Mouse (Mus musculus) midbrain, embryonic 12.5 days (tissue): Measurements from ENCODE around the gene Mrpl58. TPM values are rescaled to one million over a fixed set of nuclear protein-coding genes. Genes with fewer than 3 reads are reported as not detected.
A peak's percentile ranks its signal among the peaks of the same experiment; 100 is the strongest.

ENCODE experiments used
- ATAC-seq: fragments of 200-750 bp; cut with Nextera tagmentation; 2 replicates; pipeline ENCODE4 v1.8.0; 2017; ENCODE audit warnings: low read depth, moderate TSS enrichment, moderate library complexity; ENCODE audit not compliant: low FRiP score
- H3K27ac ChIP-seq: fragments of 300-500 bp; sonication (generic); replicated peaks from 2 replicates; pipeline ENCODE4 v1.5.1; 2016; ENCODE audit warnings: mild to moderate bottlenecking
- H3K27me3 ChIP-seq: fragments of 300-500 bp; sonication (generic); 2 replicates; pipeline ENCODE4 v1.6.1; 2016; ENCODE audit warnings: mild to moderate bottlenecking
- H3K36me3 ChIP-seq: fragments of 300-500 bp; sonication (generic); 2 replicates; pipeline ENCODE4 v1.6.1; 2016
- H3K4me1 ChIP-seq: fragments of 300-500 bp; sonication (generic); 2 replicates; pipeline ENCODE4 v1.6.1; 2016
- H3K4me2 ChIP-seq: fragments of 300-500 bp; sonication (generic); replicated peaks from 2 replicates; pipeline ENCODE4 v1.6.1; 2016; ENCODE audit warnings: mild to moderate bottlenecking, moderate library complexity
- H3K4me3 ChIP-seq: fragments of 300-500 bp; sonication (generic); 2 replicates; pipeline ENCODE4 v1.5.1; 2016; ENCODE audit warnings: mild to moderate bottlenecking
- H3K9ac ChIP-seq: fragments of 300-500 bp; sonication (generic); replicated peaks from 2 replicates; pipeline ENCODE4 v1.6.1; 2016; ENCODE audit warnings: mild to moderate bottlenecking, moderate library complexity
- H3K9me3 ChIP-seq: fragments of 300-500 bp; sonication (generic); 2 replicates; pipeline ENCODE4 v1.6.1; 2016; ENCODE audit warnings: mild to moderate bottlenecking
- WGBS: fragments of 180-500 bp; shearing (Covaris S2); methylation state at CpG from one replicate; pipeline ENCODE4 v1.1.7; 2016; 5-methylcytosine and 5-hydroxymethylcytosine counted together
- polyA plus RNA-seq: library from polyadenylated mRNA; unstranded; fragments of >200 nt; fragmentation: Nextera tagmentation; extraction: Ambion mirVana; gene quantifications from 2 replicates; pipeline ENCODE4 v1.2.1, GENCODE M21; 2016

Gene Mrpl58
- polyA plus RNA-seq, 1 experiment from 2014 or later: 234 TPM

DNA sequence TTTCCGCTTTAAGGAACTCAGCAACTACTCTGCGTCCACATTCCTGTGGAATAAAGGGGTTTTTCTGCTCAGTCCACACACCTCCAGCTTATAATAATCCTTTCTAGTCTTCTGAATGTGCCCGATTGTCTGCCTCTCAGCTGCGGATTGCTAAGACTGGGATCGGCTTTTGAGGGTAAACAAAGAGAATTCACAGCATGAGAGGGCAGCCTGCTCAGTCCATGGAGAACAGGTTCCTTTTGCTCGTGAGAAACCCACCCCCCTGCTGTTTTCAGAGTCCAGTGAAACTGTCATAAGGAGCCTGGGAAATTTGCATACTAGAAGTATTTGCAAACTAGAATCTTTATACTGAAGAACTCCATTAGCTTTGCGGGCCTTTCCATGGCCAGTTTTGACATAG lies 6.0 kb downstream of the Mrpl58 start:
- Histone ChIP-seq H3K4me2 (peak overlapping the region; percentile 27), H3K36me3 (peaks cover 38% of the 10 kb centered on the region), H3K9ac (peak overlapping the region; percentile 43; the same call in 1 of the 2 replicates), H3K9me3 (no peaks in the 10 kb centered on the region), H3K27me3 (no peaks in the 10 kb centered on the region), H3K4me1 (peaks cover 69% of the 10 kb centered on the region), H3K27ac (peak overlapping the region; percentile 93), H3K4me3 (0 out of 2 replicates have a peak overlapping the region, but pooled peaks have one; percentile 12)
- WGBS: 16% methylated on average over 7 of the region's 7 CpGs
- ATAC-seq: peak; percentile 74

DNA sequence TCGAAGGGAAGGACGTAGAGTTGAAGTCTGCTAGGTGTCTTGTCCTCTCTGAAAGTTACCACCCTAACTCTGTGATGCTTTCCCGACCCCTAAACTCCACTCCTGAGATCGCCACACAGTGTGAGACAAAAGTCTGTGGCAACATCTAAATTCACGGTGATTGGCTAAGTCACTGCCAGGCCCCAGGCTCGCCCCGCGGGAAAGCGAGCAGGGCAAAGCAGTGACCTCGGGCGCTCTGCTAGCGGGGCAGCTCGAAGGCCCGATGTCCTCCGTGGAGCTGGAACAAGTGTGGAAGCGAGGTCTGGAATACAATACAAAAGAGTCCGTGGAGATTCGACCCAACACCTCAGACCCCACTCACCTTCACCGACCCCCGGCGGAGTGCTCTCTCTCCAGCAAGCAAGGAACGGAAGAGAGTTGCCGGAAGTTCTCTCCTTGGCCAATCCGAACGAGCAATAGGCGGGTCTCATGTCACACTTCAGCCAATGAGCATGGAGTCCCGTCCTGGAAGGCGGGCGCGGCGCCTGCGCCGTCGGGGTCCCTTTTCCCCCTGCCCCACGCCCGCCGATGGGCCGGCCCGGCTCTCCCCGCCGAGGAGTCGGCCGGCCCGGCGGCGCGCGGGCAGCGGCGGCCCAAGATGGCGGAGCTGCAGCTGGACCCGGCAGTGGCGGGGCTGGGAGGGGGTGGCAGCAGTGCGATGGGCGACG lies 16.1 kb downstream of the Mrpl58 start, which contains the start of the genes Atp5h and Kctd2:
Gene Atp5h (minus strand): TSS at position 432 of the 707 bp plus-strand sequence.
Gene Kctd2 (plus strand): TSS at position 598 of the 707 bp plus-strand sequence.
- WGBS: under 1% methylated on average over 40 of the region's 56 CpGs
- Histone ChIP-seq H3K4me2 (peak within 1 kb of the TSS; percentile 98), H3K4me1 (peaks cover 30% of the 10 kb centered on the region), H3K27ac (peak within 1 kb of the TSS; percentile 76), H3K9me3 (no peaks in the 10 kb centered on the region), H3K4me3 (peak within 1 kb of the TSS; percentile 62), H3K36me3 (peaks cover 40% of the 10 kb centered on the region), H3K9ac (peak within 1 kb of the TSS; percentile 87), H3K27me3 (no peaks in the 10 kb centered on the region)
- peak; percentile 98 for ATAC-seq

DNA sequence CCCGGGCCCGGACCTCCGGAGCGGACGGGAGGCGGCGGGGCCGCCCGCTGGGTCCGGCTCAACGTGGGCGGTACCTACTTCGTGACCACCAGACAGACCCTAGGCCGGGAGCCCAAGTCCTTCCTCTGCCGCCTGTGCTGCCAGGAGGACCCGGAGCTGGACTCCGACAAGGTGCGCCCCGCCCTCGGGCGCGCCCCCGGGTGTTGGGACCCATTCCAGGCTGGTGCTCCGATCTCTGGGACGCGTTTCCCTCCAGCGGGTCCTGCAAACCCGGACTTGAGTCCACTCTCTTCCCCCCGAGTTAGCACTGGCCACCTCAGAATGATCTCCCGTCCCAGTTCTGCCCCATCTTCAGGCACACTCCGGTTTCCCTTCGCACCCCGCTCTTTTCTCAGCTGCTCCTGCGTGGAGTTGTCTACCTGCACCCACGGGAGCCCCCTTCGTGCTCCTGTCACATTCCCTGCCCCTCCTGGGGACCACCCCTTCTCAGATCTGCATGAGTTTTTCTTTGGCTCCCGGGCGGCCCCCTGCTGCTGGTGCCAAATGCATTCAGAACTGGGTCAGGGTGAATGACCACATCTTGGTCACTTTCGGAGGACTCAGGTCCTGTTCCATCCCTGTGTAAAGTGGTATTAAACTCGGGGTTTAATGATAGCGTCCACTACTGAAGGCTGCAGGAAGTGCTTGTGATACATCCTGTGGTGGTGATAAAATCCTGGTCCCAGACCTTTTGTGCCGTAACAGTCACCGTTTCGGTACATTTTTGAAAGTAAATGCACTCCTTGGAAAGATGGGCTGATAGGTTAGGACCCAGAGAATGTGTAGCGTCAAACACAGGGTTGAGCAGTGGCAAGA lies 17.0 kb downstream of the Mrpl58 start:
- Histone ChIP-seq H3K27ac (peak overlapping the region; percentile 76), H3K4me3 (peak overlapping the region; percentile 62), H3K4me2 (peak overlapping the region; percentile 98), H3K9me3 (no peaks in the 10 kb centered on the region), H3K4me1 (peaks cover 30% of the 10 kb centered on the region), H3K36me3 (peaks cover 42% of the 10 kb centered on the region), H3K27me3 (no peaks in the 10 kb centered on the region), H3K9ac (peak overlapping the region; percentile 87)
- peak; percentile 1 for ATAC-seq
- 4% methylated on average over 44 of the region's 45 CpGs for WGBS

DNA sequence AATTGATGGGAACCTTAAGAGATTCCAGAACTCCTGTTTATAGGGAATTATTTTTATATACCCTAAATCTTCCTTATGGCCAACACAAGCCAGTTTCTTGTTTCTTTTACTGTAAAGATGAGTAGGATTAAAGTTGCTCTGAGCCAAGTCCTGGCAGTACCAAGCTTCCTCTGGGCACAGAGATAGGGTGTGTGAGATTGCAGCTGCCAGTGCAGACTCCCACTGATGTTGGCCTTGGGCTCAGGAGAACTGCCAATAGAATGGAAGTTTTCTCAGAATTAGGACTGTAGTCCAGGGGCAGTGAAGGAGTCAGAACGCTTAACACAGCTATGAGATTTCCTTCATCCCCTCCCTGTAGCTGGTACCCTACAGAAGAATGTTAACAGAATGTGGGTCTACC lies 17.8 kb downstream of the Mrpl58 start:
- no peak for ATAC-seq
- 72% methylated on average over 1 of the region's 1 CpGs for WGBS

DNA sequence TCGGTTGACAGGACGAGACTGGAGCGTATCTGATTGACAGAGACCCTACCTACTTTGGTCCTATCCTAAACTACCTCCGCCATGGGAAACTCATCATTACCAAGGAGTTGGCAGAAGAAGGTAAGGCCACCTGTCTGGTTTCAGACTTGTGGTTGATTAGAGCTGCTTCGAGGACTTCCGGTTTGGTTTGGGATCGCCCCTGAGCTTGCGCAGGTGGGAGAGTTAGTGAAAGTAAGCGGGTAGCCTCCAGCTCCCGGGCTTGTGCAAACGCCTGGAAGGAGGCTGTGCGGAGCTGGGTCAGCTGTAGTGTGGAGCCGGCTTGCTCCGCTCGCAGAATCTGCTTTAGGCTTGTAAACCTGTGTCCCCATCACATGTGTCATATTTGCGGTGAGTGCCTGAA lies 18.4 kb downstream of the Mrpl58 start:
- no peak for ATAC-seq
- peaks cover 38% of the 10 kb centered on the region for H3K36me3 ChIP-seq
- WGBS: 88% methylated on average over 16 of the region's 16 CpGs
- H3K27ac ChIP-seq: no peak overlapping the region
- no peaks in the 10 kb centered on the region for H3K27me3 ChIP-seq
- no peak overlapping the region for H3K9ac ChIP-seq
- H3K9me3 ChIP-seq: no peaks in the 10 kb centered on the region
- peak overlapping the region; percentile 98; the same call in 1 of the 2 replicates for H3K4me2 ChIP-seq
- no peak overlapping the region for H3K4me3 ChIP-seq
- peaks cover 30% of the 10 kb centered on the region for H3K4me1 ChIP-seq

More for the DNA sequence above, 17.8 kb downstream of the Mrpl58 start:
- Histone ChIP-seq H3K4me2 (peak overlapping the region; percentile 98), H3K27me3 (no peaks in the 10 kb centered on the region), H3K9me3 (no peaks in the 10 kb centered on the region), H3K9ac (peak overlapping the region; percentile 87), H3K4me3 (peak overlapping the region; percentile 62), H3K36me3 (peaks cover 42% of the 10 kb centered on the region), H3K27ac (no peak overlapping the region), H3K4me1 (peaks cover 30% of the 10 kb centered on the region)

DNA sequence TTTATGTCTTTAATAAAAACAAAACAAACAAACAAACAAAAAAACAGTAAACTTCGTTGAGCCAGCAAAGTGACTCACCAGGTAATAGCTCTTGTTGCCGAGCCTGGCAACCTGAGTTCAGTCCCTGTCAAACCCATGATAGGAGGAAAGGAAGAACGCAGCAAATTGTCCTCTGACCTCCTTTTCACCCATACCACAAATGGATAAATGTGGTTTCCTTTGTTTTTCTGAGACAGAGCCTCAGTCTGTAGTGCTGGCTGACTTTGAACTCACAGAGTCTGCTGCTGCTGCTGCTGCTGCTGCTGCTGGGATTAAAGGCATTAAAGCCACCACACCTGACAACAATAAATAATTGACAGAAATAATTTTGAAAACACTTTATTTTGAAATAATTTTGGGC lies 19.5 kb downstream of the Mrpl58 start:
- 96% methylated on average over 3 of the region's 3 CpGs for WGBS
- Histone ChIP-seq H3K9ac (no peak overlapping the region), H3K4me2 (no peak overlapping the region)

DNA sequence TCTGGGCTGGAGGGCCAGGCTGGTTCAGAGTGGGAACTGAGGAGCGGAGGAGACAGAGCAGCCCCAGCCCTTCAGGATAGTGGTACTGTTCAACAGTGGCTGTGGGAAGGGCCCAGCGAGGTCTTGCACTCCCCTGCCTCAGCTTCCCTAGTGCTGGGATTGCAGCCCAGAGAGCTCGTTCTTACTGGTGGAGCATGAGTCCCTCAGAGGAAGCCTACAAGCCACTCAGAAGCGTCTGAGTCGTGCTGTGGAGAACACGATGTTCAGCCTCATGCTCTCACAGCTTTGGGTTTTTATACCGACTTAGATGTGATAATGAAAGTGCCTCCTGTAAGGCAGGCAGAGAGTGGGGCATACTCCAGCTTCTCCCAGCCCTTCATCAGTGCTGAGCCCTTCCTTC lies 21.1 kb downstream of the Mrpl58 start:
- peaks cover 37% of the 10 kb centered on the region for H3K36me3 ChIP-seq
- H3K9ac ChIP-seq: no peak overlapping the region
- 92% methylated on average over 7 of the region's 7 CpGs for WGBS
- no peak overlapping the region for H3K4me3 ChIP-seq
- no peak for ATAC-seq
- peaks cover 25% of the 10 kb centered on the region for H3K4me1 ChIP-seq
- H3K27ac ChIP-seq: no peak overlapping the region
- no peaks in the 10 kb centered on the region for H3K27me3 ChIP-seq
- no peak overlapping the region for H3K4me2 ChIP-seq
- no peaks in the 10 kb centered on the region for H3K9me3 ChIP-seq

More for the DNA sequence above, 19.5 kb downstream of the Mrpl58 start:
- no peak for ATAC-seq
- Histone ChIP-seq H3K4me3 (no peak overlapping the region), H3K27me3 (no peaks in the 10 kb centered on the region), H3K27ac (no peak overlapping the region), H3K9me3 (no peaks in the 10 kb centered on the region), H3K4me1 (peaks cover 36% of the 10 kb centered on the region), H3K36me3 (peaks cover 33% of the 10 kb centered on the region)

DNA sequence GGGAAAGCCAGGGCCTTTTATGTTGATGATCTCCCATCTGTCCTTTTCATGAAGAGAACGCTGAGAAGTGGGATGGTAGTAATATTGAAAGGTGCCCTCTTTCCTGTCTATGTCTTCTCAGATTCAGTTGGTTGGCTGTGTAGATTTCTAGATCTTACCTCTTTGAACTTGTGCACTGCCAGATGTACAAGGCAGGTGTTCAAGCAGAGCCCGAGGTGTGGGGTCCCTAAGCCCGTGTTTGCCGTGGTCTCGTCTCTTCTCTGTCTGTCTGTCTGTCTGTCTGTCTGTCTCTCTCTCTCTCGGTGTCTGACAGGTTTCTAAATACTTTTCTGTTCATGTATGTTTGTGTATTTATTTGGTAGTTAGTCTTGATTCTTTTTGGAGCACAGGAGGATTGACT lies 22.1 kb downstream of the Mrpl58 start:
- no peaks in the 10 kb centered on the region for H3K9me3 ChIP-seq
- H3K9ac ChIP-seq: no peak overlapping the region
- no peak overlapping the region for H3K4me3 ChIP-seq
- H3K27me3 ChIP-seq: no peaks in the 10 kb centered on the region
- no peak overlapping the region for H3K4me2 ChIP-seq
- 92% methylated on average over 6 of the region's 6 CpGs for WGBS
- H3K4me1 ChIP-seq: peaks cover 24% of the 10 kb centered on the region
- H3K36me3 ChIP-seq: peaks cover 47% of the 10 kb centered on the region
- no peak overlapping the region for H3K27ac ChIP-seq
- no peak for ATAC-seq

DNA sequence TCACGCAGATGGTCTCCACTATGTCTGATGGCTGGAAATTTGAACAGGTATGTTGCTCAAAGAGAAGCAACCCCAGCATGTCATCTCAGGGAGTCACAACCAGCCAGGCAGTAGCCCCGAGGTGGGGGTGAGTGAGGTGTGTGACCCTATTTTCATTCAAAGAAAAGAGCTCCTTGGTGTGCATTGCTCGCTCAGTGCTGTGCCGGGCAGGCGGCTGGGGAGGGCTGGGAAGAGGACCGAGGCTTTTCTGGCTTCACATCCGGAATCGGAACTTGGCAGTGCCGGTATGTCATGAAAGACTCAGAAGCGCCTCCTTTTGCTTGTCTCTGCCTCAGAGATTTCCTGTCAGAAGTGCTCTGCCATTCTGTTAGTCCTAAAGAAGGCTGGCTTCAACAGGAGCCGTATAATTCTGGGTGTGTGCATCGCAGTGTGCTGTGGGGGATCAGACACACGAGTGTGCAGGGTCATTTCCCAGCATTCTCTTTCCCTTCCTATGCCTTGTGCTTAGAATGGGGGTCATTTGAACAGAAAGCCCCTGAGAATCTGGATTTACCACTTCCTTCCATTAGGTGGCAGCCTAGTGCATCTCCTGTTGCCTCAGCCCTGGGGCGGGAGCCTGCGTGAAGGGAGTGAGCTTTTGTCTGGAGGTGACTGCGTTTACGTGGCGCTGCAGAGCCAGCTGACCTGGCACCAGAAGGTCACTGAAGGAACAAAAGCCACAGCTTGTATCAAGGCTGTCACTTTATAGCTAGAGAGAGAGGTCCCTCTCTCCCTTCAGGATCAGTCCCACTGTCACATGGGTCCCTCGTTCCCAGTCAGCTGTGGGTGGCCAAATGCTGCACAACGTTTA lies 24.2 kb downstream of the Mrpl58 start:
- peak overlapping the region; percentile 15; the same call in 1 of the 2 replicates for H3K9ac ChIP-seq

DNA sequence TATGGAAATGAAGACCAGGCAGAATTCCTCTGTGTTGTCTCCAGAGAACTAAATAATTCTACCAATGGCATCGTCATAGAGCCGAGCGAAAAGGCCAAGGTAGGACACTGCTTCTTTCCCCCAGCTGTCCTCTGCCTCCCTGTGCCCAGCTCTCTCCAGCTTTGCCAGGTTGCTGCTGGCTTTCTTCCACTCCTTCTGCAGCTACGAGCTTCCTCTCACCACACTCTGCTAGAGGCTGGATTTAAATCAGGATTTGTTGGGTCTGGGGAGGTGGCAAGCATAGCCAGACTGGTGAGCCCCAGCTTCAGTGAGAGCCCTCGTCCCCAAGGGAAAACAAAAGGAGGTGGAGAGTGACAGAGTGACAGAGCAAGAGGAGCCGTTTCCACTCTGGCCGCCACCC lies 25.8 kb downstream of the Mrpl58 start:
- Histone ChIP-seq H3K27ac (no peak overlapping the region), H3K9ac (no peak overlapping the region), H3K4me2 (no peak overlapping the region), H3K4me1 (peaks cover 10% of the 10 kb centered on the region), H3K27me3 (no peaks in the 10 kb centered on the region), H3K4me3 (no peak overlapping the region), H3K9me3 (no peaks in the 10 kb centered on the region), H3K36me3 (peaks cover 69% of the 10 kb centered on the region)
- no peak for ATAC-seq
- WGBS: 85% methylated on average over 7 of the region's 7 CpGs

More for the DNA sequence above, 24.2 kb downstream of the Mrpl58 start:
- H3K4me1 ChIP-seq: peaks cover 10% of the 10 kb centered on the region
- H3K9me3 ChIP-seq: no peaks in the 10 kb centered on the region
- 32% methylated on average over 20 of the region's 20 CpGs for WGBS
- 0 out of 2 replicates have a peak overlapping the region, but pooled peaks have one; percentile 1 for H3K4me3 ChIP-seq
- peaks cover 67% of the 10 kb centered on the region for H3K36me3 ChIP-seq
- H3K27me3 ChIP-seq: no peaks in the 10 kb centered on the region
- H3K27ac ChIP-seq: peak overlapping the region; percentile 22
- peak; percentile 73 for ATAC-seq
- peak overlapping the region; percentile 24 for H3K4me2 ChIP-seq

DNA sequence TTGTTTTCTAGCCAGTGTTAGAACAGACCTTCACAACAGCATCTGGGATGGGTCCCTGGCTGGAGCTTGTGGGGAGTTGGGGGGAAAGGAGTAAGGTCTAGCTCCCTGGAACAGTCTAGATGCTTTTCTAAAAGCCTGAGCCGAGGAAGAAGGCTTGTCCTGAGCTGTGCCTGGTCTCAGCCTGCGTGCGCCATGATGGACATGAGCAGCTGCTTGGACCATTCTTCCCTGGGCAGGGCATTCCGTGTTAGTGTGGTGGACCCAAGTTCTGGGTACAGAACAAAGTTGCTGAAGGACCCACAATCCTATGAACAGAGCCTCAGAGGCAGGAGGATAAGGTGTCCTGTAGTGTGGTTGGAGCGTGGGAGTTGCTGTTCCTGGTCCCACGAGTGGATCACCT lies 27.0 kb downstream of the Mrpl58 start:
- no peak overlapping the region for H3K4me3 ChIP-seq
- H3K9ac ChIP-seq: no peak overlapping the region
- no peak overlapping the region for H3K4me2 ChIP-seq
- H3K9me3 ChIP-seq: no peaks in the 10 kb centered on the region
- H3K27me3 ChIP-seq: peaks cover 9% of the 10 kb centered on the region; the same call in 1 of the 2 replicates
- no peak for ATAC-seq
- H3K27ac ChIP-seq: no peak overlapping the region
- 94% methylated on average over 6 of the region's 6 CpGs for WGBS
- H3K4me1 ChIP-seq: peaks cover 13% of the 10 kb centered on the region
- peaks cover 57% of the 10 kb centered on the region for H3K36me3 ChIP-seq
